Mouse (Mus musculus): ENCODE data around the gene Gm6993.

Gm6993 gene

DNA sequence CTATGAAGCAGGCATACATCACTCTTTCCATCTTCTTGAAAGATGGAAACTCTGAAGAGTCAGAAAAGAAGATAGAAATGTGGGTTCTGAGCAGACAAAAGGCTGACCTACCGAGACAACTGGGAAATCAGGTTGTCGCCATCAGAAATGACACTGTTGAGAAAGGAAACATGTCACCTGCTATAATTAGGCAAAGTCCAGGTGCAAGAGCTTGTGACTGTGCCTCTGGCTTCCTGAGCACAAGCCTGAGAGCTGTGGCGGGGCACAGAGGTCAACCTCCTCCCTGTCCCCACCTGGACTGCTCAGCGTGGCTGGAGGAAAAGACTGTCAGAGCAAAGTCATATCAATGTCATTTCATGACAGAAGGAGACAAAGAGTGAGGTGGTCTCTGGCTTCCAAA is 772 bp upstream of the Gm6993 start:
- DNase-seq (ENCODE audit: low read depth, low spot score) = no peak

GRCm38 (mm10) chr12:31241595-31242342 is 1.2 kb downstream of the Gm6993 start:
- DNase-seq (ENCODE audit: low read depth, low spot score) = no peak

DNA sequence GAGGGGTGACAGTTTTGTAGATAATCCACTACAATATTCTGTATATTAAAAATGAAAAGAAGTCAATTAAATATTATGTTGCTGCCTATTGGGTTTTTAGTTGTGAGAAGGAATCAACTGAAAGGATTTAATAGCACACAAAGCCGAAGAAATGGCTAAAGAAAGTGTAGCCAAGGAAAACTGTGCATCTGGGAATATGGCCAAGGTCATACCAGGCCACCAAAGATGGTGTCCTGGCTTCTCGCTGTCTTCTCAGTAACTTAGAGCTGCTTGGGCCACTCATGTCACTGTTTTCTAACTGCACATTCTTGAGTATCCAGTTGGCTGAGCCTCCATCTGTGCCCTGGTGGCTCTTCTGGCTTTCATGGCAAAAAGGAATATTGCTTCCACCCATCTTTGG is 3.4 kb downstream of the Gm6993 start:
- DNase-seq (ENCODE audit: low read depth, low spot score) = no peak

DNA sequence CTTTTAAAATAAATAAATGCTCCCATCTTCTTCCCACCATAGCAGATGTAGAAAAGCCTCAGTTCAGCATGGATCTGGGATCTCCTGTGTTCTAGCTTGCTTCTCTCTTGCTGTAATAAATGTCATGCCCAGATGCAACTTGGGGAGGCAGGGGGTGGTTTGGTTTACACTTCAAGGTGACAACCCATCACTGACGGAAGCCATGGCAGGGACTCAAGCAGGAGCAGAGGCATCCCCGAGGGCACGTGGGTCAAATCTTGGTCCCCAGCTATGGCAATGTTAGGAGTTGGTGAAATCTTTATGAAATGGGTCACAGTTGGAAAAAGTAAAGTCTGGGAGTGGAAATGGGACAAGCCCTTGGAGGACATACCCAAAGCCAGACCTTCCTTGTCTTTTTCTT is 4.1 kb downstream of the Gm6993 start:
- DNase-seq (ENCODE audit: low read depth, low spot score) = no peak

DNA sequence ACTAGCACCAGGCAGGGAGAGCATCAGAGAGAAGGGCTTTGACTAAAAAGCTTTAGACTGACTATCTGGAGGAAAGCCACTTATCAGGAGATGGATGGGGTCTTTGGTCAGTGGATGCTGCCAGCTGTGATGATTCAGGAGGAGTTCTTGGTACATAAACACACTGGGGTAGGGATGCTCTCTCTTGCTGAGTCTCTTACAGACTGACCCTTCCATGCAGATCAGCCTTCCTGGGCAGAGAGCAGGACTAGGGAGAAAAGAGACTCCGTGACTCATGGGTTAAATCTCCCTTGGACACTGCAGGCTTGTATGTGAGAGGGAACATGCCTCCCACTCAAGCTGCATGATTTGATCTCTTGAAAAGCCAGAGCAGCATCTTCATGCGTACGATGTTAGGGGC is 5.6 kb downstream of the Gm6993 start:
- no peak for DNase-seq (ENCODE audit: low read depth, low spot score)

GRCm38 (mm10) chr12:31246615-31247014 is 6.0 kb downstream of the Gm6993 start:
- no peak for DNase-seq (ENCODE audit: low read depth, low spot score)

DNA sequence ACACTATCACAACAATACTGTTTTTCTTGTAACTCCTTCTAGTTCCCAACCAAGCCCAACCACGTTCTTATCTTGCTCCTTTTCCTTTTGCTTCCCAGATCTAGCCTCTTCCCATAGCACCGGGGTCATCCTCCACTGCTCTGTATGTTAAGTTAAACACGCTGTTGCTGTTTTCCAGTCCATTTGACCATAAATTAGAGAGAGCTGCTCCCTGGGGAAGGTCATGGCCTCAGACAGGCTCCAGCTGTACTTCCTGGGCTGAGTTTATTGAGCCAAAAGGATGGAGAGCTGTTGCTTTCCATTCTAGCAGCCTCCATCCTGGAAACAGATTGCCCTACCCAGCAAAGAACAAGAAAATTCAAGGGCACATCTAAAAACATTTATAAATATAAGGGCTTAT is 7.6 kb downstream of the Gm6993 start:
- DNase-seq (ENCODE audit: low read depth, low spot score) = no peak

DNA sequence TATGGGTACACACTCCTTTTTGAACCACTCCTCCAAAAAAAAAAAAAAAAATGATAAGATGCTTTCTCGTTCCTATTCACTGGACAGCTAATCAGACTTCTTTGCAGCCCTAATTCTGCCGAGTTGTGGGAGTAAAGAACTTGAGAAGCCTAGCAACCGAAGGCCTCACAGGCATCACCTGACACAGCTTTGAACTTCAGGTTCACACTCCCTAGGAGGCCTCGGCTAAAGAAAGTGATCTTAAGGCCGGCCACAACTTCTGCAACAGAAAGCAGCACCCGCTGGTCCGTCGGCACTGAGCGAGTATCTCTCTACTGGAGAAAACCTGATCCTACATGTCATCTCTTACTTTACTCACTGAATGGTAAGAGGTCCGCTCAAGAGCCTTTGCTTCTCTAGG is 8.1 kb downstream of the Gm6993 start:
- no peak for DNase-seq (ENCODE audit: low read depth, low spot score)

- no peak for DNase-seq (ENCODE audit: low read depth, low spot score)
Measured at GRCm38 (mm10) chr12:31252259-31252658, 11.7 kb downstream of the Gm6993 start.

DNA sequence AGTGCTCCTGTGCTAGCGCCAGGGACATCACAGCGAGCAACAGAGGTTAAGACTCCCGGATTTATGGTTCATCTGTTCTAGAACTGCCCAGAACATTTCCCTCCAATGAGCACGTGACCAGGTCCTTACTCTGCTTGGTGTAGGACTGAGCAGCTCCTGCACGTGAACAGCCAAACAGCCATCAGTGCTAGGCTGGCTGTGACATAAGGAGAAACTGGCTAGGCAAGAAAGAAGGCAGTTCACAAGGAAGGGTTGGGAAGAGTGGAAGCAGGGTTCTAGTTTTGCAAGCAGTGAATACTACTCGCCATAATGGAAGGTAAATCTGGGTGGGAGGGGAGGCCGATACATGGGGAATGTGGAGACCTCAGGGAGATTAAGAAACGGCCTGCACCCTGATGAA is 14.4 kb downstream of the Gm6993 start:
- no peak for DNase-seq (ENCODE audit: low read depth, low spot score)

DNA sequence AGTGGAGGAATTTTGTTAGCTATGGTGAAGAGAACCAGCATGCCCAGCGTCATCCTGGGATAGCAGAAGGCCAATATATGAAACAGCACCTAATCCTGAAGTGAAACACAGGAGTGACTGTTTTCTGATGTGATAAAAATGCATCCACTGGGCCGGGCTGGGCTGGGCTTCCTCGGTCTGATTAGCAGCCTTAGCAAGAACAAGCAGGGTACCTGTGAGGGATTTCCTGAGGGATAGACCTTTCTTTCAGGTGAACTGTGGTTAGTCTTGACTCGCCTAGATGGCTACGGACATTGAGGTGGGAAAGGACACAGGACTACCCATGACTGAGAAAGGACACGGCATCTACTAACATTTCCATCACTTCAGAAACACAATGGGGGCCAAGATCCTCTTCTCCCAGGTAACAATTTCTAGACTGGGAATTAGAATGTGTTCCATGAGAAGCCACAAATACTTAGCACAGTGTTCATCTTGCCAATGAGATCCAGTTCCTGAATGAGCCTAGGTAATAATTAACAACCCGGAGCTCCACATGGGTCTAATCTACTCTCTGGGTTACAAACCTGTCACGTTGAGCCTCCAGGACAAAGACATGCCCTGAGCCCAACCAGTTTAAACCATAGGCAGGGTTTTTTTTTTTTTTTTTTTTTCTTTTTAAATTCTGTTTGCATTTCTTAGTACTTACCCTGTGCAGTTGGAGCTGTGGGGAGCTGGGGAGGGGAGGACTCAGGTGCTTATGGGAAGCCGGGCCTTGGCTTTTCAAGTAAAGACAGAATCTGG is 15.7 kb downstream of the Gm6993 start:
- DNase-seq (ENCODE audit: low read depth, low spot score) = no peak

GRCm38 (mm10) chr12:31261882-31262281 is 21.3 kb downstream of the Gm6993 start:
- no peak for DNase-seq (ENCODE audit: low read depth, low spot score)

DNA sequence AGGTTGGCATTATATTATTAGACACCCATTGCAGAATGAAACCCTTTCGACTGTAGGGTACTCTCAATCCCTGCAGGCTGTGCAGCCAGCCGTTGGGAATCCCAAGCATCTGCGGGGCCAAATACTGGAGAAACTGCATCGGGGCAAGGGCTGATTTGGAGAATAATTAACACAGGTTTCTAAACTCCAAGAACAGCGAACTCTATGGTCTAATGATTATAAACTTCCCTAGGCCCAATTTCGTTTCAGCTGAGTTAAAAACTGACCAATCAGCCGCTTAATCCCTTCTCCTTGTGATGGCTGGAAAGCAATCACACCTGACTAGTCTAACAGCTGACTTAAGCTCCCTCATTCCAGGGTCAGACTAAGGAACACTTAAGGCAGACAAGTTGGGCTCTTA is 23.4 kb downstream of the Gm6993 start:
- DNase-seq (ENCODE audit: low read depth, low spot score) = no peak

DNA sequence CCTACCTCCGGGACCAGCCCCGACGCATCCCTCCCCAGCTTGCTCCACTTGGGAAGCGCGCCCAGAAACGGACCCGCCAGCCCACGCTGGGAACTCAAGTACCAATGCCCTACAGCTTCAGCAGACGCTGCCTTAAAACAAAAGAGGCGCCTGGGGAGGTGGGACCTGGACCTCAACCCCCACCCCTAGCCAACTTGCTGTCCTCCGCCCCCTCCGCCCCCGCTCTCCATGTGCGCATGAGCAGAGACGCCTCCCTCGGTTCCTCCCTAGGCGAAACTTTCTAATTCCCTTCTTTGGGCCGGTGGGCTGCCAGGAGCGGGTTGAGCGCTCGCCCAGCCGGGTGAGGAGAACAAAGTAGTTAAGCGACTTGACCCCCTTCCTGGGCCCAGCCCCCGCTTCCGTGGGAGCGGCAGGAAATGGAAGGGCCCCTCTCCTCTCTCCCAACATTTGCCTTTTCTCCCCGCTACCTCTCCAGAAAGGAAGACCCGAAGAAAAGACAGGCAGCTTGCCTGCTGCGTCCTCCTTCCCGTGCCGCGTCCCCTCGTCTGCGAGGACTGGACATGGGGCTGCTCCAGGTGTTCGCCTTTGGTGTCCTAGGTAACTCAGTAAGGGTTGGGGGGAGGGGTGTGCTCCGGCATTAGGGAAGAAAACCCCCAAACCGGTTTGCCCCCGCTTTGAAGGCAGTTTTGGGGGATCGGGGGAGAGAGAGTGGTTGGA is 24.6 kb downstream of the Gm6993 start, which contains the start of gene Lamb1:
TSS of gene Lamb1 (plus strand) at position 230 of the 717 bp plus-strand sequence.
- DNase-seq (ENCODE audit: low read depth, low spot score) = no peak

GRCm38 (mm10) chr12:31265722-31266431 is 25.3 kb downstream of the Gm6993 start:
- no peak for DNase-seq (ENCODE audit: low read depth, low spot score)

DNA sequence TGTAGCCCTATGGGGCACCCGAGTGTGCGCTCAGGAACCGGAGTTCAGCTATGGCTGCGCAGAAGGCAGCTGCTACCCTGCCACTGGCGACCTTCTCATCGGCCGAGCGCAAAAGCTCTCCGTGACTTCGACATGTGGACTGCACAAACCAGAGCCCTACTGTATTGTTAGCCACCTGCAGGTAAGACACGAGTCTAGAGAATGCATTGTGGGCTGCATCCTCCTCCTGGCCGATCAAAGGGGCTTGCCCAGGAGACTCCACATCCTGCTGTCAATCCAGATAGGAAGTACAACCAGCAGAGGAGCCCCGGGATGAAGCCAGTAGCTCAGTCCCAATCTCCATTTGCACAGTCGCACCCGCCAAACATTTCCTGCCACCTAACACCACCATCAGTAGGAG is 26.1 kb downstream of the Gm6993 start:
- DNase-seq (ENCODE audit: low read depth, low spot score) = no peak

GRCm38 (mm10) chr12:31267363-31267762 is 26.8 kb downstream of the Gm6993 start:
- no peak for DNase-seq (ENCODE audit: low read depth, low spot score)

GRCm38 (mm10) chr12:31268315-31268714 is 27.7 kb downstream of the Gm6993 start:
- no peak for DNase-seq (ENCODE audit: low read depth, low spot score)

- no peak for DNase-seq (ENCODE audit: low read depth, low spot score)
Measured at GRCm38 (mm10) chr12:31269020-31269597, 28.5 kb downstream of the Gm6993 start.

DNA sequence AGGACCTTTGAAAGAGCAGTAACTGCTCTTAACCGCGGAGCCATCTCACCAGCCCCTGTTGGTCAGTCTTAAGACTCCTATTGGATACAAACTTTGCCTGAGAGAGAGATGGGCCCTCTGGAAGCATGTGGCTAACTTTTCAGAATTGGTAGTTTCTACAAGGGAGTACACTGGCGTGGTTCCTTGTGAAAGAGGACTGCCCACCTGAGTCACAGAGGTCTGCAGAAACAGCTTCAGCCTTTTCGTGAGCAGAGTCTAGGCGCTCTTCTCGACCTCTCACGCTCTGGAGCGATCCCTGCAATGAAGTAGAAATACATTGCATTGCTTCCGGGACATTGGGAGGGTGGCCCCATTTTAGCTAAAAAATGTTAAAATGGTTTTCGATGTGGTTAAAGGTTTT is 29.8 kb downstream of the Gm6993 start:
- DNase-seq (ENCODE audit: low read depth, low spot score) = no peak

DNA sequence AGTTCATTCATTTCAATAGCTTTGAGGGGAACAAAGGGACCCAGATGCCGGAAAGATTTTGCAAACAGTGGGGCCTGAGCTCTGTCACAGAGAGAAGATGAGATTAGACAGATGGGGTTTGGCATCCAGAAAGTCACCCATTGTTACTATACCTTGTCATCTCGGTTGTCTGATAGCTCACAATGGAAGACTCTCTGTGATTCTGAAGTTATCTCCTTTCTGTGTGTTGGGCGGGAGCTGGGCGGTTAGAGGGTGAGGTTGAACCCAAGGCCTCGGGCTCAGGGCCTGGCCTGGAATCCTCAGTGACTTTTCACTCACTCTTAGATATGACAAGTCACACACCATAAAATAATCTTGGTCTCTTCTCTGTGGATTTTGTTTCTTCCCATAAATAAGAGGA is 30.2 kb downstream of the Gm6993 start:
- DNase-seq (ENCODE audit: low read depth, low spot score) = no peak
